Mouse (Mus musculus) liver, embryonic 12.5 days (tissue): ENCODE data around the gene Rab12. TPM values are rescaled to one million over a fixed set of nuclear protein-coding genes. Genes with fewer than 3 reads are reported as not detected.

Experiments used
- ATAC-seq: fragments of 200-750 bp; cut with Nextera tagmentation; 2 replicates; pipeline ENCODE4 v1.8.0; 2017; ENCODE audit warnings: moderate number of reproducible peaks, mild to moderate bottlenecking, moderate library complexity
- H3K27ac ChIP-seq: fragments of 300-500 bp; sonication (generic); 2 replicates; pipeline ENCODE4 v1.5.1; 2016; ENCODE audit warnings: mild to moderate bottlenecking
- H3K27me3 ChIP-seq: fragments of 300-500 bp; sonication (generic); replicated peaks from 2 replicates; pipeline ENCODE4 v1.6.1; 2016; ENCODE audit warnings: mild to moderate bottlenecking, moderate library complexity
- H3K36me3 ChIP-seq: fragments of 300-500 bp; sonication (generic); 2 replicates; pipeline ENCODE4 v1.6.1; 2016; ENCODE audit warnings: mild to moderate bottlenecking, moderate library complexity
- H3K4me1 ChIP-seq: fragments of 300-500 bp; sonication (generic); 2 replicates; pipeline ENCODE4 v1.6.1; 2016
- H3K4me2 ChIP-seq: fragments of 300-500 bp; sonication (generic); 2 replicates; pipeline ENCODE4 v1.6.1; 2016; ENCODE audit warnings: mild to moderate bottlenecking, moderate library complexity
- H3K4me3 ChIP-seq: fragments of 300-500 bp; sonication (generic); 2 replicates; pipeline ENCODE4 v1.5.1; 2016; ENCODE audit warnings: mild to moderate bottlenecking, moderate library complexity
- H3K9ac ChIP-seq: fragments of 300-500 bp; sonication (generic); 2 replicates; pipeline ENCODE4 v1.6.1; 2016; ENCODE audit warnings: mild to moderate bottlenecking, moderate library complexity
- H3K9me3 ChIP-seq: fragments of 300-500 bp; sonication (generic); replicated peaks from 2 replicates; pipeline ENCODE4 v1.6.1; 2016; ENCODE audit warnings: mild to moderate bottlenecking, moderate library complexity
- WGBS: fragments of 180-500 bp; shearing (Covaris S2); methylation state at CpG from one replicate; pipeline ENCODE4 v1.1.7; 2016; ENCODE audit not compliant: insufficient replicate concordance; 5-methylcytosine and 5-hydroxymethylcytosine counted together
- polyA plus RNA-seq: library from polyadenylated mRNA; unstranded; fragments of >200 nt; fragmentation: Nextera tagmentation; extraction: Ambion mirVana; gene quantifications from 2 replicates; pipeline ENCODE4 v1.2.1, GENCODE M21; 2016

Gene Rab12
- polyA plus RNA-seq, 1 experiment from 2014 or later = 12.4 TPM

- H3K4me3 ChIP-seq = no peak overlapping the region
- H3K9me3 ChIP-seq = no peaks in the 10 kb centered on the region
- H3K27ac ChIP-seq = no peak overlapping the region
- peaks cover 5% of the 10 kb centered on the region; the same call in 1 of the 2 replicates for H3K27me3 ChIP-seq
- peaks cover 9% of the 10 kb centered on the region for H3K4me1 ChIP-seq
- no peak overlapping the region for H3K9ac ChIP-seq
- 35% methylated on average over 10 of the region's 10 CpGs for WGBS
- no peak overlapping the region for H3K4me2 ChIP-seq
- no peak for ATAC-seq
- peaks cover 19% of the 10 kb centered on the region for H3K36me3 ChIP-seq
These were observed 29.4 kb downstream of the Rab12 start for GRCm38 (mm10) chr17:66490022-66490601.

- 64% methylated on average over 6 of the region's 6 CpGs for WGBS
- peaks cover 9% of the 10 kb centered on the region for H3K4me1 ChIP-seq
- no peak for ATAC-seq
These were observed 33.0 kb downstream of the Rab12 start for GRCm38 (mm10) chr17:66486576-66486975.

GRCm38 (mm10) chr17:66485742-66486141 lies 33.8 kb downstream of the Rab12 start:
- 10% methylated on average over 11 of the region's 11 CpGs for WGBS
- H3K9ac ChIP-seq = no peak overlapping the region
- peaks cover 15% of the 10 kb centered on the region for H3K4me1 ChIP-seq
- peaks cover 35% of the 10 kb centered on the region for H3K27me3 ChIP-seq
- no peak overlapping the region for H3K4me3 ChIP-seq
- no peak overlapping the region for H3K4me2 ChIP-seq
- no peak for ATAC-seq
- no peaks in the 10 kb centered on the region for H3K36me3 ChIP-seq
- no peak overlapping the region for H3K27ac ChIP-seq
- no peaks in the 10 kb centered on the region for H3K9me3 ChIP-seq

More at GRCm38 (mm10) chr17:66486576-66486975, 33.0 kb downstream of the Rab12 start:
- no peak overlapping the region for H3K9ac ChIP-seq
- H3K27me3 ChIP-seq = peaks cover 28% of the 10 kb centered on the region
- no peaks in the 10 kb centered on the region for H3K36me3 ChIP-seq
- no peak overlapping the region for H3K4me2 ChIP-seq
- no peak overlapping the region for H3K27ac ChIP-seq
- H3K4me3 ChIP-seq = no peak overlapping the region
- H3K9me3 ChIP-seq = no peaks in the 10 kb centered on the region

GRCm38 (mm10) chr17:66484965-66485364 lies 34.6 kb downstream of the Rab12 start:
- 38% methylated on average over 2 of the region's 2 CpGs for WGBS
- H3K4me3 ChIP-seq = no peak overlapping the region
- peaks cover 23% of the 10 kb centered on the region for H3K4me1 ChIP-seq
- no peak overlapping the region for H3K4me2 ChIP-seq
- H3K9ac ChIP-seq = no peak overlapping the region
- H3K9me3 ChIP-seq = no peaks in the 10 kb centered on the region
- peaks cover 37% of the 10 kb centered on the region for H3K27me3 ChIP-seq
- no peak for ATAC-seq
- no peak overlapping the region for H3K27ac ChIP-seq
- H3K36me3 ChIP-seq = no peaks in the 10 kb centered on the region

GRCm38 (mm10) chr17:66483651-66484454 lies 35.7 kb downstream of the Rab12 start:
- H3K4me1 ChIP-seq = peaks cover 34% of the 10 kb centered on the region
- no peak for ATAC-seq
- H3K9me3 ChIP-seq = no peaks in the 10 kb centered on the region
- no peaks in the 10 kb centered on the region for H3K36me3 ChIP-seq
- H3K4me3 ChIP-seq = no peak overlapping the region
- H3K4me2 ChIP-seq = no peak overlapping the region
- no peak overlapping the region for H3K9ac ChIP-seq
- no peak overlapping the region for H3K27ac ChIP-seq
- H3K27me3 ChIP-seq = peaks cover 40% of the 10 kb centered on the region
- 62% methylated on average over 9 of the region's 9 CpGs for WGBS

GRCm38 (mm10) chr17:66481295-66481694 lies 38.2 kb downstream of the Rab12 start:
- Histone ChIP-seq H3K36me3 (no peaks in the 10 kb centered on the region), H3K4me3 (no peak overlapping the region), H3K27ac (no peak overlapping the region), H3K4me1 (peaks cover 27% of the 10 kb centered on the region), H3K27me3 (peaks cover 48% of the 10 kb centered on the region), H3K9me3 (no peaks in the 10 kb centered on the region), H3K9ac (no peak overlapping the region), H3K4me2 (no peak overlapping the region)
- WGBS = 68% methylated on average over 5 of the region's 5 CpGs
- no peak for ATAC-seq

- H3K9me3 ChIP-seq = no peaks in the 10 kb centered on the region
- H3K27ac ChIP-seq = no peak overlapping the region
- WGBS = 32% methylated on average over 17 of the region's 17 CpGs
- no peak for ATAC-seq
- no peak overlapping the region for H3K9ac ChIP-seq
- peaks cover 27% of the 10 kb centered on the region for H3K4me1 ChIP-seq
- H3K4me3 ChIP-seq = peak overlapping the region; percentile 39
- no peaks in the 10 kb centered on the region for H3K36me3 ChIP-seq
- peak overlapping the region; percentile 78 for H3K4me2 ChIP-seq
- H3K27me3 ChIP-seq = peaks cover 48% of the 10 kb centered on the region
These were observed 38.8 kb downstream of the Rab12 start for GRCm38 (mm10) chr17:66480491-66481278.

- Histone ChIP-seq H3K9me3 (no peaks in the 10 kb centered on the region), H3K36me3 (no peaks in the 10 kb centered on the region), H3K9ac (peak overlapping the region; percentile 47; the same call in 1 of the 2 replicates), H3K27ac (no peak overlapping the region; the same call in 1 of the 2 replicates), H3K4me2 (peak overlapping the region; percentile 78), H3K4me3 (peak overlapping the region; percentile 39), H3K4me1 (peaks cover 27% of the 10 kb centered on the region), H3K27me3 (peaks cover 41% of the 10 kb centered on the region)
- WGBS = 7% methylated on average over 21 of the region's 21 CpGs
- ATAC-seq = peak; percentile 87
These were observed 39.6 kb downstream of the Rab12 start for GRCm38 (mm10) chr17:66479813-66480490.

- Histone ChIP-seq H3K9me3 (no peaks in the 10 kb centered on the region; the same call in 1 of the 2 replicates), H3K36me3 (no peaks in the 10 kb centered on the region), H3K9ac (peak overlapping the region; percentile 47), H3K4me3 (peak overlapping the region; percentile 39), H3K4me1 (peaks cover 27% of the 10 kb centered on the region), H3K27me3 (peaks cover 35% of the 10 kb centered on the region), H3K4me2 (peak overlapping the region; percentile 78), H3K27ac (no peak overlapping the region)
- ATAC-seq = peak; percentile 69
- WGBS = 15% methylated on average over 13 of the region's 13 CpGs
These were observed 40.2 kb downstream of the Rab12 start for GRCm38 (mm10) chr17:66479311-66479710.

GRCm38 (mm10) chr17:66473205-66473604 lies 46.3 kb downstream of the Rab12 start:
- H3K4me2 ChIP-seq = no peak overlapping the region
- no peaks in the 10 kb centered on the region; the same call in 1 of the 2 replicates for H3K9me3 ChIP-seq
- H3K36me3 ChIP-seq = no peaks in the 10 kb centered on the region
- WGBS = 56% methylated on average over 1 of the region's 1 CpGs
- H3K9ac ChIP-seq = no peak overlapping the region
- peaks cover 4% of the 10 kb centered on the region; the same call in 1 of the 2 replicates for H3K27me3 ChIP-seq
- ATAC-seq = no peak
- no peak overlapping the region for H3K4me3 ChIP-seq
- H3K27ac ChIP-seq = no peak overlapping the region
- no peaks in the 10 kb centered on the region for H3K4me1 ChIP-seq

- Histone ChIP-seq H3K27ac (no peak overlapping the region), H3K9me3 (no peaks in the 10 kb centered on the region; the same call in 1 of the 2 replicates), H3K27me3 (0 out of 2 replicates have a peak, but pooled peaks cover 3% of the 10 kb centered on the region), H3K4me1 (no peaks in the 10 kb centered on the region), H3K4me3 (no peak overlapping the region), H3K4me2 (no peak overlapping the region), H3K36me3 (no peaks in the 10 kb centered on the region), H3K9ac (no peak overlapping the region)
- ATAC-seq = no peak
- 48% methylated on average over 5 of the region's 5 CpGs for WGBS
These were observed 47.8 kb downstream of the Rab12 start for GRCm38 (mm10) chr17:66471775-66472174.
